8 mouse cellular contexts compared by ENCODE assay signal in the genomic region with DNA sequence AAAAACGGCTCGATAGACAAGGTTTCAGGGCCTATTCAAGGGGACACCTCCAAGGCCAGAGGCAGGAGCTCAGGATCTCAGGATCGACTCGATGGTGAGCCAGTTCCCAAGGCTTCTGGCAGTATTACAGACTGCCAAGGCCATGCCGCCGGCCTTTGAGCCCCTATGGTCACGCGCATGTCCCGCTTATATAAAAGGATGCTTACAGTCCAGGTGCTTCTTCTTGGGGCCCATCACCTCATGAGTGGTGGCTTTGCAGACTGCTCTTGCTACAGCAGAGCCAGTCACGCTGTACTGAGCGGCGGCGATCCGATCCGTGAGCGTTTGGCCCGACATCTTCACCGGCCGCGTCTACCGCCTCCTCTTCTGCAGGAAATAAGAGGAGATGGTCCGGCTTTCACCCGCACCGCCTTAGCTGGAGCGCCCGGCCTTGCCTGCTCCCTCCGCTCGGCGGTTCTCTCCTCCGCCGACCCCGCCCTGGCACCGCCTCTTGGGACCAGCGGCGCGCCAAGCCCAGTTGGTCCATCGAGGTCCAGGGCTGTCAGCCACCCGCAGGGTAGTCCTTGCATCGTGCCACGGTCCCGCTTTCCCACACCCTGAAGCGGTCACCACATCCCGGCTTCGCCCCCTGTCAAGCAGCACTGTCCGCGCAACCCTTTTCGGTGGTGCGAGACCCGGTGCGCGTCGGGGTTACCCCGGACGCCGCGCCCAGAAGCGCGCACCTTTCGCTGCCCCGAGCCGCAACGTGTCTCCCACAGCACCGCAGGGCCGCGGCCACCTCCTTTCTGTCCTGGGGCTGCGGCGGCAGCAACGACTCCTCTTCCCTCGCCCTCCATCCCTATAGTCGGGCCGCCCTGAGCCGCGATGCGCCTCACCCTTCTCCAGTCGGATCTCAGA. TPM values are rescaled to one million over a fixed set of nuclear protein-coding genes. Genes with fewer than 3 reads are reported as not detected.
DNase-seq lines count a peak whose midpoint lies in the region; ATAC-seq and TF ChIP-seq lines count a peak whose summit lies in the region.

No protein-coding gene starts in this region.

- no peak overlapping the region for H3K9ac ChIP-seq in lung, postnatal 0 days (replicated peaks; ENCODE audit: low read depth)
- peak overlapping the region; percentile 86 for H3K9ac ChIP-seq in forebrain, embryonic 13.5 days
- peak overlapping the region; percentile 47 for H3K9ac ChIP-seq in intestine, embryonic 15.5 days
- H3K9ac ChIP-seq in limb, embryonic 11.5 days (ENCODE audit: low read length): peak overlapping the region; percentile 36
- H3K9ac ChIP-seq in neural tube, embryonic 15.5 days (replicated peaks): peak overlapping the region; percentile 82

- 3% methylated on average over 69 of the region's 75 CpGs for WGBS in lung, postnatal 0 days
- under 1% methylated on average over 75 of the region's 75 CpGs for WGBS in forebrain, embryonic 13.5 days
- 2% methylated on average over 74 of the region's 75 CpGs for WGBS in intestine, embryonic 15.5 days
- WGBS in limb, embryonic 11.5 days: under 1% methylated on average over 73 of the region's 75 CpGs
- under 1% methylated on average over 75 of the region's 75 CpGs for WGBS in neural tube, embryonic 15.5 days

- H3K4me1 ChIP-seq in lung, postnatal 0 days (ENCODE audit: insufficient read depth, low read depth, low read length): no peaks in the 10 kb centered on the region; the same call in 1 of the 2 replicates
- H3K4me1 ChIP-seq in brown adipose tissue, adult 24 weeks (ENCODE audit: control insufficient read depth, insufficient read depth, insufficient read length, low read length): no peaks in the 10 kb centered on the region
- H3K4me1 ChIP-seq in forebrain, embryonic 13.5 days: peaks cover 17% of the 10 kb centered on the region
- peaks cover 13% of the 10 kb centered on the region; the same call in 1 of the 2 replicates for H3K4me1 ChIP-seq in intestine, embryonic 15.5 days (replicated peaks)
- H3K4me1 ChIP-seq in limb, embryonic 11.5 days (ENCODE audit: control insufficient read depth, insufficient read depth, low read length): peaks cover 5% of the 10 kb centered on the region; the same call in 1 of the 2 replicates
- peaks cover 21% of the 10 kb centered on the region for H3K4me1 ChIP-seq in neural tube, embryonic 15.5 days

- no peak for TF ChIP-seq CTCF in lung, postnatal 0 days (IDR thresholded peaks at IDR 0.05)

- no peaks in the 10 kb centered on the region for H3K36me3 ChIP-seq in lung, postnatal 0 days (ENCODE audit: insufficient read depth, low read length)
- no peaks in the 10 kb centered on the region for H3K36me3 ChIP-seq in forebrain, embryonic 13.5 days (ENCODE audit: poor library complexity, severe bottlenecking)
- no peaks in the 10 kb centered on the region for H3K36me3 ChIP-seq in intestine, embryonic 15.5 days
- no peaks in the 10 kb centered on the region for H3K36me3 ChIP-seq in limb, embryonic 11.5 days (ENCODE audit: control insufficient read depth, insufficient read depth, low read length)
- H3K36me3 ChIP-seq in neural tube, embryonic 15.5 days: no peaks in the 10 kb centered on the region

- H3K9me3 ChIP-seq in lung, postnatal 0 days (ENCODE audit: low read length): no peaks in the 10 kb centered on the region
- no peaks in the 10 kb centered on the region for H3K9me3 ChIP-seq in forebrain, embryonic 13.5 days (replicated peaks)
- H3K9me3 ChIP-seq in intestine, embryonic 15.5 days: no peaks in the 10 kb centered on the region
- no peaks in the 10 kb centered on the region for H3K9me3 ChIP-seq in limb, embryonic 11.5 days (ENCODE audit: control insufficient read depth, low read length)
- H3K9me3 ChIP-seq in neural tube, embryonic 15.5 days (replicated peaks): no peaks in the 10 kb centered on the region

- no peak overlapping the region for H3K27ac ChIP-seq in lung, postnatal 0 days (ENCODE audit: low read length)
- H3K27ac ChIP-seq in brown adipose tissue, adult 24 weeks (replicated peaks; ENCODE audit: low read depth, low read length): no peak overlapping the region
- H3K27ac ChIP-seq in forebrain, embryonic 13.5 days: peak overlapping the region; percentile 88
- H3K27ac ChIP-seq in intestine, embryonic 15.5 days: no peak overlapping the region
- no peak overlapping the region for H3K27ac ChIP-seq in limb, embryonic 11.5 days (replicated peaks; ENCODE audit: low read depth, low read length)
- peak overlapping the region; percentile 93 for H3K27ac ChIP-seq in neural tube, embryonic 15.5 days (replicated peaks)

- peak overlapping the region; percentile 50 for H3K4me3 ChIP-seq in lung, postnatal 0 days (ENCODE audit: low read depth, low read length)
- peak overlapping the region; percentile 40 for H3K4me3 ChIP-seq in brown adipose tissue, adult 24 weeks (ENCODE audit: insufficient read depth, low read depth, low read length)
- peak overlapping the region; percentile 77 for H3K4me3 ChIP-seq in forebrain, embryonic 13.5 days
- peak overlapping the region; percentile 66 for H3K4me3 ChIP-seq in intestine, embryonic 15.5 days (replicated peaks)
- H3K4me3 ChIP-seq in limb, embryonic 11.5 days (ENCODE audit: low read depth, low read length): peak overlapping the region; percentile 63
- H3K4me3 ChIP-seq in neural tube, embryonic 15.5 days (replicated peaks): peak overlapping the region; percentile 83

- peak overlapping the region; percentile 93 for H3K4me2 ChIP-seq in lung, postnatal 0 days (replicated peaks; ENCODE audit: low read depth, low read length)
- peak overlapping the region; percentile 92 for H3K4me2 ChIP-seq in forebrain, embryonic 13.5 days
- H3K4me2 ChIP-seq in intestine, embryonic 15.5 days (replicated peaks): peak overlapping the region; percentile 100
- peak overlapping the region; percentile 94 for H3K4me2 ChIP-seq in limb, embryonic 11.5 days (ENCODE audit: low read depth, severe bottlenecking)
- H3K4me2 ChIP-seq in neural tube, embryonic 15.5 days: peak overlapping the region; percentile 65

- peak; percentile 23 for ATAC-seq in lung, postnatal 0 days
- peak; percentile 26 for ATAC-seq in forebrain, embryonic 13.5 days
- ATAC-seq in intestine, embryonic 15.5 days: peak; percentile 76
- peak; percentile 52 for ATAC-seq in limb, embryonic 11.5 days (ENCODE audit: insufficient number of reproducible peaks, low FRiP score, low TSS enrichment, low read depth)
- peak; percentile 45 for ATAC-seq in neural tube, embryonic 15.5 days (ENCODE audit: low FRiP score)

- no peak for DNase-seq in lung, postnatal 0 days (ENCODE audit: low spot score)
- DNase-seq in lung, postnatal 25 days (ENCODE audit: low spot score): no peak
- DNase-seq in limb, embryonic 11.5 days (ENCODE audit: low spot score): peak; percentile 62
- DNase-seq in spleen, adult 12 weeks (ENCODE audit: low spot score): no peak

- peaks cover 40% of the 10 kb centered on the region for H3K27me3 ChIP-seq in lung, postnatal 0 days (replicated peaks; ENCODE audit: insufficient read depth, low read length)
- peaks cover 15% of the 10 kb centered on the region for H3K27me3 ChIP-seq in forebrain, embryonic 13.5 days
- H3K27me3 ChIP-seq in intestine, embryonic 15.5 days (replicated peaks): peaks cover 33% of the 10 kb centered on the region
- H3K27me3 ChIP-seq in limb, embryonic 11.5 days (ENCODE audit: control insufficient read depth, insufficient read depth, low read length): peaks cover 28% of the 10 kb centered on the region
- no peaks in the 10 kb centered on the region for H3K27me3 ChIP-seq in neural tube, embryonic 15.5 days (replicated peaks)

- TF ChIP-seq EP300 in lung, postnatal 0 days (IDR thresholded peaks at IDR 0.05): no peak

RNA-seq across cellular contexts. Expression of gene Snap91, which starts 1.0 kb away (rescaled TPM):
- 0.45 and 0.75 TPM in 2 replicates for polyA plus RNA-seq in lung, postnatal 0 days (2015; fragmentation: Nextera tagmentation; extraction: Ambion mirVana)
- not detected in 2 replicates for polyA plus RNA-seq in brown adipose tissue, adult 24 weeks (2012; ENCODE audit: insufficient read depth, insufficient read length, missing spikeins)
- polyA plus RNA-seq in forebrain, embryonic 13.5 days (2015; fragmentation: Nextera tagmentation; extraction: Ambion mirVana): 46.5 and 47.7 TPM in 2 replicates
- polyA plus RNA-seq in intestine, embryonic 15.5 days (2015; fragmentation: Nextera tagmentation; extraction: Ambion mirVana): 4.7 and 5.5 TPM in 2 replicates
- polyA plus RNA-seq in limb, embryonic 11.5 days (2014; fragmentation: Nextera tagmentation; extraction: Ambion mirVana): 3.4 and 3.7 TPM in 2 replicates
- 164 and 185 TPM in 2 replicates for polyA plus RNA-seq in neural tube, embryonic 15.5 days (2015; fragmentation: Nextera tagmentation; extraction: Ambion mirVana)

Comparison
In these comparisons a context has a peak if more than half of its experiments do, and no peak if none do; other contexts are left out.
1. ATAC-seq: peak in every context shown above with its lines; median percentile 76 in intestine, embryonic 15.5 days; 52 in limb, embryonic 11.5 days; 45 in neural tube, embryonic 15.5 days; 26 in forebrain, embryonic 13.5 days; 23 in lung, postnatal 0 days.
2. H3K27ac ChIP-seq: peak in forebrain, embryonic 13.5 days (single experiment) and neural tube, embryonic 15.5 days (single experiment); none in lung, postnatal 0 days (single experiment), brown adipose tissue, adult 24 weeks (single experiment), intestine, embryonic 15.5 days (single experiment) and limb, embryonic 11.5 days (single experiment).
3. Peak in every context shown above with its lines, with median percentiles within 50 percentile points of each other: H3K4me2 ChIP-seq and H3K4me3 ChIP-seq.